Mouse (Mus musculus): ENCODE results near the gene Zfp287. TPM values are rescaled to one million over a fixed set of nuclear protein-coding genes. Genes with fewer than 3 reads are reported as not detected.

The Zfp287 gene
- polyA plus RNA-seq, 1 experiment, result 2.7 TPM

DNA sequence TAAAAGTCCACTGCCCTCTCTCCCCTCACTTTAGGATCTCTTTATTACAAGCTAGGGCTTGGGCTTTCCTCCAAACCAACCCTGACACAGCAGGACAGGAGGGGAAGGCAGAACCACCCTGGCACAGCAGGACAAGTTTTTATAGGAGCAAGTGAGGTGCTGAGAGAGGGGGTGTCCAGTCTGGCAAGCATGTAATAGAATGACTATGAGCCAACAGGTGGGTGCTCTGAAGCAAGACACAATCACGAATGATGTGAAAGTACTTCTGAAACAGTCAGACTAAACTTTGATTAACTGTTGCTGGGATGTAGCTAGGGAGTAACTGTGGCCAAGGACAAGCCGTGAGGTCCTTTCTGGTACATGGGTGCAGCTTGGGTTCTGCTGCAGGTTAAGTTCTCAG, 25.6 kb downstream of the Zfp287 start:
- H3K27me3 ChIP-seq (ENCODE audit: control insufficient read depth, insufficient read depth, low read length), result no peaks in the 10 kb centered on the region
- no peak overlapping the region for H3K4me3 ChIP-seq (ENCODE audit: control insufficient read depth, low read depth, low read length)
- H3K27ac ChIP-seq (ENCODE audit: control insufficient read depth, insufficient read depth, low read depth, low read length), result no peak overlapping the region
- TF ChIP-seq CTCF (IDR thresholded peaks at IDR 0.05; ENCODE audit: control insufficient read depth, insufficient read depth, insufficient replicate concordance, low read depth, low read length), result no peak
- no peak for TF ChIP-seq POLR2A (IDR thresholded peaks at IDR 0.05; ENCODE audit: control insufficient read depth, low read depth, low read length)
- H3K4me1 ChIP-seq (ENCODE audit: control insufficient read depth, insufficient read depth, low read length), result no peaks in the 10 kb centered on the region
- no peaks in the 10 kb centered on the region for H3K36me3 ChIP-seq (ENCODE audit: control insufficient read depth, insufficient read depth, low read length)

DNA sequence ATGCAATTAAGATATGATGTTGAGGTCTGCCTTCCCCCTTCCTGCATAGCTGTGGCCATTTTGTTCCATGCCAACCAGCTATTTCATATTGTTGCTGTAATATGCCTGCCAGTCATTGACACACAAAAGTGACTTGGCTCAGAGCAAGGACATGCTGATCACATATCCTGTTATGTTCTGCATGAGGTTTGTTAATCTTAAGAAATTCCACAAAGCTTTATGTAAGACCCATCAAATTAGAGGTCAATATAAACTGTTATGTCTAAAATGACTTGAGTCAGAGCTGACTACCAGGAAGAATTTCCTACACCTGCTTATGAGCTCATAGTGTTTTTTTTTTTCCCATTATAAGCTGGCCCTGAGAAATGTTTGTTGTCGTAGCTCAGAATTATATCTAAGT, 30.5 kb downstream of the Zfp287 start:
- no peak for TF ChIP-seq CTCF (IDR thresholded peaks at IDR 0.05; ENCODE audit: control insufficient read depth, insufficient read depth, insufficient replicate concordance, low read depth, low read length)
- no peak for TF ChIP-seq POLR2A (IDR thresholded peaks at IDR 0.05; ENCODE audit: control insufficient read depth, low read depth, low read length)
- Histone ChIP-seq H3K4me1 (ENCODE audit: control insufficient read depth, insufficient read depth, low read length) (no peaks in the 10 kb centered on the region), H3K36me3 (ENCODE audit: control insufficient read depth, insufficient read depth, low read length) (no peaks in the 10 kb centered on the region)

DNA sequence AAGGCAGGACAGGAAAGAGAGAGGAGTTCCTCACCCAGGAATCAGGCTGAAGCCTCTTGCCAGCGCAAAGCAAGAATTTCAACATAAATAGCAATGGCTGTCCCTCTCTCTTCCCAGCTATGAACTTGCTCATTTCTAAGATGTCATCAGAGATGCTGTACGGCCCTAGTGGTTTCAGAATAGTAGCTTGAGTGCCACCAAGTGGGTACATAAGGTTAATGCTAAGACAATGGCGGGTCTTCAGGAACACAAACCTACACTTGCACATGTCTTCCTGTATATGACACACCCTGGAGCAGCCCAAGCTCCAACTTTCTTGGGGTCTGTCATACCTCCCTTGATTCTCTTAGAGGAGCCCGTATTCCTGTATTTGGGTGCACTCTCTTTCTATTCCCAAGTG, 32.0 kb downstream of the Zfp287 start:
- H3K4me1 ChIP-seq (ENCODE audit: control insufficient read depth, insufficient read depth, low read length), result no peaks in the 10 kb centered on the region

More for the DNA sequence above, 30.5 kb downstream of the Zfp287 start:
- Histone ChIP-seq H3K27me3 (ENCODE audit: control insufficient read depth, insufficient read depth, low read length) (no peaks in the 10 kb centered on the region), H3K4me3 (ENCODE audit: control insufficient read depth, low read depth, low read length) (no peak overlapping the region), H3K27ac (ENCODE audit: control insufficient read depth, insufficient read depth, low read depth, low read length) (no peak overlapping the region)

DNA sequence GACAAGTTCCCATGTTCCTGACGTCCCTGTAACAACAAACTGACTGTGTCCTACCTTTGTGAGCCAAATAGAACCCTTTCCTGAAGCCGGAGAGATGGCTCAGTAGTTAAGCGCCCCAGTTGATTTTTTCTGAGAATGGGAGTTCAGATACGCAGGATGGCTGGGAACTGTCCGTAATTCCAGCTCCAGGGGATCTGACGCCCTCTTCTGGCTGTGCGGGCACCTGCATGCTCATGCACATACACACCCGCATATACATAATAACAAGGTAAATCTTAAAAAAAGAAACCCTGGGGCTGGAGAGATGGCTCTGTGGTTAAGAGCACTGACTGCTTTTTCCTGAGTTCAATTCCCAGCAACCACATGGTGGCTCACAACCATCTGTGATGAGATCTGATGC, 36.6 kb downstream of the Zfp287 start:
- no peaks in the 10 kb centered on the region for H3K27me3 ChIP-seq (ENCODE audit: control insufficient read depth, insufficient read depth, low read length)
- no peaks in the 10 kb centered on the region for H3K36me3 ChIP-seq (ENCODE audit: control insufficient read depth, insufficient read depth, low read length)
- H3K27ac ChIP-seq (ENCODE audit: control insufficient read depth, insufficient read depth, low read depth, low read length), result no peak overlapping the region
- H3K4me1 ChIP-seq (ENCODE audit: control insufficient read depth, insufficient read depth, low read length), result no peaks in the 10 kb centered on the region
- TF ChIP-seq POLR2A (IDR thresholded peaks at IDR 0.05; ENCODE audit: control insufficient read depth, low read depth, low read length) (no peak), CTCF (IDR thresholded peaks at IDR 0.05; ENCODE audit: control insufficient read depth, insufficient read depth, insufficient replicate concordance, low read depth, low read length) (peak; percentile 34; the same call in 1 of the 2 replicates)
- H3K4me3 ChIP-seq (ENCODE audit: control insufficient read depth, low read depth, low read length), result no peak overlapping the region

More for the DNA sequence above, 32.0 kb downstream of the Zfp287 start:
- TF ChIP-seq POLR2A (IDR thresholded peaks at IDR 0.05; ENCODE audit: control insufficient read depth, low read depth, low read length) (no peak), CTCF (IDR thresholded peaks at IDR 0.05; ENCODE audit: control insufficient read depth, insufficient read depth, insufficient replicate concordance, low read depth, low read length) (no peak)
- H3K27me3 ChIP-seq (ENCODE audit: control insufficient read depth, insufficient read depth, low read length), result no peaks in the 10 kb centered on the region
- H3K4me3 ChIP-seq (ENCODE audit: control insufficient read depth, low read depth, low read length), result no peak overlapping the region
- no peak overlapping the region for H3K27ac ChIP-seq (ENCODE audit: control insufficient read depth, insufficient read depth, low read depth, low read length)
- no peaks in the 10 kb centered on the region for H3K36me3 ChIP-seq (ENCODE audit: control insufficient read depth, insufficient read depth, low read length)

DNA sequence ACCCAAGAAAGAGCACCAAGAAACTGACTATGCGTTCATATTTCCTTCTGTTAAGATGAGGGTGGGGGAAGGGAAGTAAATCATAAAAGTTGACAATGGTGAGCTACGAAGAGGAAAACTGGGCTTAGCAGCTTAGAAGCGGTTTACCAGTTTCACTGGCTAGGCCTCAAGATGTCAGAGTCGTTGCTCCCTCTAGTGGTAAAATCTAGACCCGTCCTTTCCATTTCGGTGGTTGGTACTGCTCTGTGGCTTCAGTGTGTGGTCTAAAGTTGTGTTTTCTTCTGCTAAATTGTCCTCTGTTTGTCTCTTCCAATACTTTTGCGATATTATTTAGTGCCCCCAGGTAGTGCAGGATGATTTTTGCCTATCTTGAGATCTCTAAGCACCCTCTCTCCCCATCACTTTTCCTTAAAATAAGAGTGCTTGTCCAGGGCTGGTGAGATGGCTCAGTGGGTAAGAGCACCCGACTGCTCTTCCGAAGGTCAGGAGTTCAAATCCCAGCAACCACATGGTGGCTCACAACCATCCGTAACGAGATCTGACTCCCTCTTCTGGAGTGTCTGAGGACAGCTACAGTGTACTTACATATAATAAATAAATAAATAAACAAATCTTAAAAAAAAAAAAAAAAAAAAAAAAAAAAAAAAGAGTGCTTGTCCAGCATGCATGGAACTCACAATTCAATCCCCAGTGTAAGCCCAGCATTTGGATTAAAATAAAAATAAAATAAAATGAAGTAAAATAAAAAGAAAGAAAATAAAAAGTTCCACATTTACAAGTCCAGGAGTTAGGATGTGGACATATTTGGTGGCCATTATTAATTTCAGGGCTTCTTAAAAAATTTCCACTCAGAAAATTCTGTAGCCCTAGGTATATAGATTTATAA, 38.2 kb downstream of the Zfp287 start:
- Histone ChIP-seq H3K4me3 (ENCODE audit: control insufficient read depth, low read depth, low read length) (no peak overlapping the region), H3K27ac (ENCODE audit: control insufficient read depth, insufficient read depth, low read depth, low read length) (no peak overlapping the region)
- TF ChIP-seq POLR2A (IDR thresholded peaks at IDR 0.05; ENCODE audit: control insufficient read depth, low read depth, low read length), result no peak
- TF ChIP-seq CTCF (IDR thresholded peaks at IDR 0.05; ENCODE audit: control insufficient read depth, insufficient read depth, insufficient replicate concordance, low read depth, low read length), result no peak

DNA sequence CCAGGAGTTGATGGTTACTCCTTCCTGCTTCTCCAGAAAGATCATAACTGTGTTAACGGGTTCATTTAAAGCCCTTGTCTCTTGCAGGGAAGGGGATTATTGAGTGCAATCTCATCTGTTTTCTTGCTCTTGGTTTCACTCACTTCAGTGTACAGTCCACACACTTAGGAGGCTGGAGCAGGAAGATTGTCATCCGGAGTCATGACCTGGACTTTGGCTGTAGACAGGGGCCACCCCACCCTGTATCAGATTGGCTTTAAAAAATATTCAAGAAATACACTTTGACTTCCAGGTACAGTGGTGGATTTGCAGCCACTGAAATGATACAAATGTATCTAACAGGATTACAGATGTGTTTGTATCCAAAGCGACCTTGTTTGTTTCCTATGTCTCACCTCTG, 40.1 kb downstream of the Zfp287 start:
- no peak overlapping the region for H3K27ac ChIP-seq (ENCODE audit: control insufficient read depth, insufficient read depth, low read depth, low read length)
- no peaks in the 10 kb centered on the region for H3K27me3 ChIP-seq (ENCODE audit: control insufficient read depth, insufficient read depth, low read length)
- no peak overlapping the region for H3K4me3 ChIP-seq (ENCODE audit: control insufficient read depth, low read depth, low read length)
- no peak for TF ChIP-seq CTCF (IDR thresholded peaks at IDR 0.05; ENCODE audit: control insufficient read depth, insufficient read depth, insufficient replicate concordance, low read depth, low read length)
- no peak for TF ChIP-seq POLR2A (IDR thresholded peaks at IDR 0.05; ENCODE audit: control insufficient read depth, low read depth, low read length)
- no peaks in the 10 kb centered on the region for H3K36me3 ChIP-seq (ENCODE audit: control insufficient read depth, insufficient read depth, low read length)
- no peaks in the 10 kb centered on the region for H3K4me1 ChIP-seq (ENCODE audit: control insufficient read depth, insufficient read depth, low read length)

More for the DNA sequence above, 38.2 kb downstream of the Zfp287 start:
- Histone ChIP-seq H3K4me1 (ENCODE audit: control insufficient read depth, insufficient read depth, low read length) (no peaks in the 10 kb centered on the region), H3K27me3 (ENCODE audit: control insufficient read depth, insufficient read depth, low read length) (no peaks in the 10 kb centered on the region), H3K36me3 (ENCODE audit: control insufficient read depth, insufficient read depth, low read length) (no peaks in the 10 kb centered on the region)

DNA sequence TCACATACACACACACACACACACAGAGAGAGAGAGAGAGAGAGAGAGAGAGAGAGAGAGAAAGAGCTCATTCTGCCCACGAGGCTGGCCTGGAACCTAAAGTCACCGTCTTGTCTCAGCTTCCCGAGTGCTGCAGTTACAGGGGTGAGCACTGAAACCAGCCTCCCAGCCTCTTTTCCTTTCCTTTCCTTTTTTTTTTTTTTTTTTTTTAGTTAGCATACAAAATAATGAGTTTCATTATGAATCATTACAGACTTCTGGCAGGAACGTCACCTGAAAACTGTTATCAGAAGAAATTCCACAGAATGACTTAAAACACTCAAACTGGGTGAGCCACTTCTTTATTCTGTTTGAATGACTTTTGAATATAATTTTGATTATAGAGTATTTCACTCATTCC, 51.8 kb downstream of the Zfp287 start:
- no peaks in the 10 kb centered on the region for H3K27me3 ChIP-seq (ENCODE audit: control insufficient read depth, insufficient read depth, low read length)
- no peak overlapping the region for H3K4me3 ChIP-seq (ENCODE audit: control insufficient read depth, low read depth, low read length)
- no peaks in the 10 kb centered on the region for H3K36me3 ChIP-seq (ENCODE audit: control insufficient read depth, insufficient read depth, low read length)
- no peak for TF ChIP-seq CTCF (IDR thresholded peaks at IDR 0.05; ENCODE audit: control insufficient read depth, insufficient read depth, insufficient replicate concordance, low read depth, low read length)
- no peak for TF ChIP-seq POLR2A (IDR thresholded peaks at IDR 0.05; ENCODE audit: control insufficient read depth, low read depth, low read length)
- H3K4me1 ChIP-seq (ENCODE audit: control insufficient read depth, insufficient read depth, low read length), result no peaks in the 10 kb centered on the region
- no peak overlapping the region for H3K27ac ChIP-seq (ENCODE audit: control insufficient read depth, insufficient read depth, low read depth, low read length)
